Mouse (Mus musculus) liver, embryonic 14.5 days (tissue): Measurements from ENCODE around the gene Mapre3.

ENCODE experiments used
- CTCF ChIP-seq: IDR thresholded peaks from 2 replicates; pipeline ENCODE4 v1.5.1; 2016; ENCODE audit warnings: antibody characterized with exemption, low read depth, control low read depth
- EP300 ChIP-seq: IDR thresholded peaks from 2 replicates; pipeline ENCODE4 v1.6.1; 2016; ENCODE audit warnings: antibody characterized with exemption, low read depth

GRCm38 (mm10) chr5:30841896-30842295 is 27.5 kb downstream of the Mapre3 start:
- TF ChIP-seq CTCF (no peak), EP300 (no peak)
